Mouse (Mus musculus): ENCODE measurements around the gene Dnajb5. TPM values are rescaled to one million over a fixed set of nuclear protein-coding genes. Genes with fewer than 3 reads are reported as not detected.
A peak's percentile ranks its signal among the peaks of the same experiment; 100 is the strongest.

Gene Dnajb5
- total RNA-seq (2021) = 10 to 100 TPM; 19.4 to 20.4 TPM
- long read RNA-seq, experiment 1, partial matches to known transcripts = 9 of 11 reads
- long read RNA-seq, experiment 1, other reads (novel, unspliced or antisense) = 0 of 11 reads
- long read RNA-seq, experiment 2, full-length matches to known transcripts = 1 of 4 reads
- long read RNA-seq, experiment 2, partial matches to known transcripts = 0 of 4 reads
- long read RNA-seq, experiment 2, other reads (novel, unspliced or antisense) = 3 of 4 reads

DNA sequence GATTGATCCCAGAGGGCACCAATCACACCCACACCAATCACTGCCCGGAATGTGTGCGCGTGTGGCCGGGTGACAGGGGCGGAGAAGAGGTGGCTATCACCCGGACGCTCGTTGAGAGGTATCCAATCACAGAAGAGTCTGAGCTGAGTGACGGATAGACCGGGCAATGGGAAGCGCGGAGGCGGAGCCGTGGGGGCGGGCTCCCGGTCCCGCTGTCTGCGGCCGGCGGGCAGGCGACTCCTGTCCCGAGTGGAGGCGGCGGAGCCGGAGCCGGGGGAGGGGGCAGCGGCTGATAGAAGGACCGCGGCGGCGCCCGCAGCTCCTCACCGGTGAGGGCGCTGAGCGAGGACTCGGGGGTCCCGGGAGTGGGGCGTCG, at the start of gene Dnajb5:
Gene Dnajb5, plus strand, starts transcription at position 139 of the 376 bp plus-strand sequence.
- peak; percentile 99 for DNase-seq

GRCm38 (mm10) chr4:42900878-42901277, 48.7 kb upstream of the Dnajb5 start:
- no peak for DNase-seq

- DNase-seq = peak; percentile 34
These were observed 47.4 kb upstream of the Dnajb5 start for GRCm38 (mm10) chr4:42902174-42902573.

- DNase-seq = no peak
These were observed 46.9 kb upstream of the Dnajb5 start for GRCm38 (mm10) chr4:42902730-42903129.

DNA sequence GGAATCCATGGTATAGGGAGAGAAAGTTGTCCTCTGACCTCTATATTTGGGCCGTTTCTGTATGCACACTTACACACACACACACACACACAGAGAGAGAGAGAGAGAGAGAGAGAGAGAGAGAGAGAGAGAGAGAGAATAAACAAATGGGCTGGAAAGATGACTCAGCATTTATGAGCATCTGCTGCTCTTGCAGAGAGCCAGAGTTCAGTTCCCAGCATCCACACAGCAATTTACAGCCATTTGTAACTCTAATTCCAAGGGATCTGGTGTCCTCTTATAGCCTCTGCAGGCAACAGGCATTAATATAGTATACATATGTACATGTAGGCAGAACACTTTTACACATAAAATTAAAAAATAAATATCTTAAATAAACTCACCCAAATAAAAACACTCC, 45.7 kb upstream of the Dnajb5 start:
- no peak for DNase-seq

DNA sequence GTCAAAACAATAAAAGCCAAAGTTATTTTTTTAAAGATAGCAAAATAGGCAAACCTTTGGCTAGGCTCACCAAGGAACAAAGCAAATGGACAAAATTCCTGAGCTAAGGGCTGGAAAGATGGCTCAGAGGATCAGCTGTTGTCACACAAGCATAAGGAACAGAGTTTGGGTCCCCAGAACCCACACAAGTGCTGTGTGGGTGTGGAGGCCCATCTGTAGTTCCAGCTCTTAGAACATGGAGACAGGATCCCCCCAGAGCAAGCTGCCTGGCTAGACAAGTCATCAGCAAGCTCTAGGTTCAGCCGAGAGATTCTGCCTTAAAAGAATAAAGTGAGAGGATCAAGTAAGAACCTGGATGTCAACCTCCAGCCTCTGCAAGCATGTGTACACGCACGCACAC, 45.1 kb upstream of the Dnajb5 start:
- no peak for DNase-seq

DNA sequence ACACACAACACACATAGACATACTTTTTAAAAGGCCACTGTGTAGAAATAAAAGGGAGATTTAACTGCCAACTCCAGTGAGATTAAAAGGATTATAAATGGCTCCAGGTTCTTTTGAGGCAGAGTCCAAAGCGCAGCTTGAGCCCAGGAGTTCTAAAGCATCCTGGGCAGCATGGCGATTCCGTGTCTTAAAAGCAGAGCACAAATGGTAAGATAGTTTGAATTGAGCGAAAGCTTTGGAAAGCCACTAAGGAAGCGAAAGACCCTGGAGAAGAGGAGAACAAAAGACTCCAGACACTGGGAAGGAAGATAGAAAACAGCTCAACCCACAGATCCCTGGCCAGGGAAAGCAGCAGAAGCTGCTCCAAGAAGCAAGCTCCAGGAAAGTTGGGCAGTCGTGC, 44.6 kb upstream of the Dnajb5 start:
- DNase-seq = no peak

DNA sequence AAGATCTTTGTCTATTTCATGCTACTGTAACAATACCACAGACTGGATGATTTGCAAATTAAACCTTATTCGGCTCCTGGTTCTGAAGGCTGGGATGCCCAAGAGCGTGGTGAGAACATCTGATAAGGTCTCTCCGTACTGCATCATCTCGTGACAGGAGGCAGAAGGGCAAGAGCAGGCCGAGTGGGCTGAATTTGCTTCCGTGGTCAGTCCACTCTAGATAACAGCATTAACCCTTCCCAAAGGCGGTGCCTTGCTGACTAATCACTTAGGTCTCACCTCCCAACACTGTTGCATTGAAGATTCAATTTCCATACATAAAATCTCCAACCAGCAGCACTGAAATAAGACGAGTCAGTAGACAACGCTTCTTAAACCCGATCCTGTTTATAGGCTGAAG, 36.2 kb upstream of the Dnajb5 start:
- DNase-seq = no peak

DNA sequence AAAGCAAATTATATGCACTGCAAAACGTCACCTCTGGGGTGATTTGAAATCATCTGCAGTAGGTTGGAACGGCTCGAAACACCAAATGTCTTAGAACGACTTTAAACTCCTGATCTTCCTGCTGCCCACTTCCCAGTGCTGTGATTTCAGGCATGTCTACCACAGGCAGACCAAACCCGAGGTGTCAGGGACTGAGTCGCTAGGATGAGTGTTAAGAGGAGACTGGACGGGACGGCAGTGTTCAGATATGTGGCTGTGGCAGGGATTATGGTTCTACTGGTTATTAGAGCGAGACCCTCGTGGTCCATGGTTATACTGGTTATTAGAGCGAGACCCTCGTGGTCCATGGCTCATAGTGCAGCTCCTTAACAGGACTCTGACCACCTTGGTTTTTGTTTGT, 34.3 kb upstream of the Dnajb5 start:
- DNase-seq = no peak

DNA sequence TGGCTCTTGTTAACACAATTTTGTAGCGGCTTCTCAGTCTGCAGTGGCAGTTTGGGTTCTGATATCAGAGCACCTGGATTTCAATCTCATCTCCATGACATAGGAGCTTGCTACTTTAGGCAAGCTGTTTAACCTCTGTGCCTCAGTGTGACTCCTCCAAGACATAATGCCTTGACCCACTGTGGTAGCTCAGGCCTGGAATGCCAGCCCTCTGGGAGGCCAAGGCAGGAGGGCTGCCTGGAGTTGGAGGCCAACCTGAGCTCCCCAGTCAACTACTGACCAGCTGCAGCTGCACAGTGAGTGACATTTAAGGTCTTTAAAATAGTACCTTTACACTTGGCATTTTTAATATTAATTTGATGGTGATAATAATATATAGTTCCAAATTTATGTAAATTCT, 33.6 kb upstream of the Dnajb5 start:
- no peak for DNase-seq

DNA sequence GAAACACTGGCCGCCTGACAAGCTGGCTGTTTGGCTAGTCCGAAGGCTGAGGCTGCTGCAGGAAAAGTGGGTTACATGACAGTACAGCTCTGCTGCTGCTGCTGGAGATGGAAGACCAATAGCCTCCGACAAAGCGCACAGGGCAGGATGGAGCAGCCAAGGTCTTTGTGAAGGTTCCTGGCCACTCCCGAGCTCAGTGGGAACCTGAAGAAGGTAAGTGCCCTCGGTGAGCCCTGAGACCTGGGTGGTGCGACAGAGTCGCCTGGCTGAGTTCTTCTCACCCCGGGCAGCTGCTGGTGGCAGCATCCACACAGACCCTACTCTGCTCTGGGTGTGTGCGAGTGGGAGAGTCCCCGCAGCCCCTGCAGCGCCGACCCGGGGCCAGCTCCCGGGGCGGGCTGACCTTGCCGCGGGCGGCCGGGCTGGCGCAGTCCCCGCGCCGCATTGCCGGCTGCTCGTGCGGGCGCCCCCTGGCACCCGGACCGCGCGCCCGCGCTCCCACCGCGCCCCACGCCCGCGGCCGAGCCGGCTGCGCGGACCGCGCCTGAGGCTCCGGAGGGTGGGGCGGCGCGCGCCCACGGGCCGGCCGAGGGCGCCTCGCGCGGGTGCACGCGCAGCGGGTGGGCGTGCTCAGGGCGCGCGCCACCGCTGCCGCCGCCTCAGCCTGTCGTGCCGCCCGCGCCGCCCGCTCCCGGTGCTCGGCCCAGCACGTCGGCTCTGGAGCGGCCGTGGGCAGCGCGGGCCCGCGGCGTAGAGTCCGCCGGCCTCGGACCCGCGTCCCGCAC, 32.8 kb upstream of the Dnajb5 start, which contains the start of gene Phf24:
Gene Phf24, plus strand, starts transcription at position 44 of the 785 bp plus-strand sequence.
- peak; percentile 58 for DNase-seq

GRCm38 (mm10) chr4:42917402-42917774, 32.2 kb upstream of the Dnajb5 start:
- DNase-seq = no peak

- DNase-seq = no peak
These were observed 28.9 kb upstream of the Dnajb5 start for GRCm38 (mm10) chr4:42920726-42921125.

GRCm38 (mm10) chr4:42921536-42921935, 28.1 kb upstream of the Dnajb5 start:
- DNase-seq = no peak

- no peak for DNase-seq
These were observed 27.6 kb upstream of the Dnajb5 start for GRCm38 (mm10) chr4:42922056-42922455.

- no peak for DNase-seq
These were observed 27.2 kb upstream of the Dnajb5 start for GRCm38 (mm10) chr4:42922461-42922860.

- no peak for DNase-seq
These were observed 25.4 kb upstream of the Dnajb5 start for GRCm38 (mm10) chr4:42924095-42924710.

DNA sequence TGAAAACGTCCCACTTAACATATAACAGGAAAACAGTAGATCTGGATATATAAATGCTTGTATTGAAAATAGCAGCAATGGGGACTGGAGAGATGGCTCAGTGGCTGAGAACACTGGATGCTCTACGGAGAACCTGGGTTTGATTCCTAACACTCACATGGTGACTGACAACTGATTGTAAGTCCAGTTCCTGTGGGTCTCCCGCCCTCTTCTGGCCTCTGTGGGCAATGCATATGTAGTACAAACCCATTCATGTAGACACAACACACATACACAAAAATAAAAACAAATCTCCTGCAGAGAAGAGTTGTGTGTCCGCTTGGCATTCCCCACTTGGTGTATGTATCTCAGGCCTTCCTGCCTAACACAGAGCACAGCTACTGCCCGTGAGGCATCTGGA, 21.4 kb upstream of the Dnajb5 start:
- no peak for DNase-seq

DNA sequence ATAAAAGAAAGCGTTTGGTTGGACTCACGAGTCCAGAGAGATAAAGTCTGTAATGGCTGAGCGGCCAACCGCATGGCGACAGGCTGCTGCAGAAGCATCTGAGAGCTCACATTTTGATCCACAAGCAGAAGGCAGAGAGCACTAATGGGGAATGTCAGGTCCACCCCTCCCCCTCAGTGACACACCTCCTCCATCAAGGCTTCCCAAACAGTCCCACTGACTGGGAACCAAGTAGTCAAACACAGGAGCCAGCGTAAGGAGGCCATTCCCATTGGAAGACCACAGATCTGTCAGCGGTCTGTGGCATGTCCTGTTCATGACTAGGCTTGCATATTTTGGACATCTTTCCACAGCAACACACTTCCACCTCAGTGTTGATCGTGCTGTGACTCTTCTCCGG, 20.7 kb upstream of the Dnajb5 start:
- no peak for DNase-seq

GRCm38 (mm10) chr4:42932229-42932969, 17.2 kb upstream of the Dnajb5 start:
- DNase-seq = no peak

- DNase-seq = peak; percentile 72
These were observed 16.0 kb upstream of the Dnajb5 start for GRCm38 (mm10) chr4:42933630-42934029.

- DNase-seq = no peak
These were observed 8.2 kb upstream of the Dnajb5 start for GRCm38 (mm10) chr4:42941396-42941795.

- DNase-seq = no peak
These were observed 6.3 kb upstream of the Dnajb5 start for GRCm38 (mm10) chr4:42943341-42943740.

All from adrenal gland, postnatal 10 days (tissue).